Mouse (Mus musculus): ENCODE measurements around the gene Zfpm1.
"Not testable (repeated sequence)": the region's sequence is repeated elsewhere in the genome, so short reads cannot be mapped to it uniquely, and the experiment has no call there.

The Zfpm1 gene

DNA sequence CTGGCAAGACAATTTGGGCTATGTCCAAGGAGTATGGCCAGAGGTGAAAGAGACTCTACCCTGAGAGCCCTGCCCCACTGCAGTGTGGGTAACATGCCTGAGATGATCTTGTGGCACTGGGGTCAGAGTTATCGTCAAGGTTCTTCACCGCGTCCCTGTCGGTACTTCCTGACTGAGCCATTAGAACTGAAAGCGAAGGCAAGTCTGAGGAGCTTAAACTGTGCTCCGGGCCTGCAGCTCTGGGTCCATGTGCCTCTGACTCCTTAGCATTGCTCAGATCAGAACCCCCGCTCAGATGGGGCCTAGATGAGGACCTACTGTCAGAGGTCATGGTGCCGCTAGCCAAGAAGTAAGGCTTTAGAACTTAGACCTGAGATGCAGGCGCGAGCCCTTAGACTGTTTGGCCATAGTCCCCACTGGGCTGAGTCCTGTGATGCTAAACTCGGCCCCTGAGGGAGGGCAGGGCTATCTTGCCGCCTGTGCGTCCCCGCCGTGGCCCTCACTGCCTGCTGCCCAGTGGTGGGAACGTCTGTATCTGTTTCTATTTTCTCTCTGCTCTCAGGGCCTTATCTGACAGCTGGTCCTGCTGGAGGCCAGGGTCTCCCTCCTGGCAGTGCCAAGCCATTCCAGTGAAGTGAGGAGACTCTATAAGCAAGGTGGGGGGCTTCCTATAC, 17.8 kb downstream of the Zfpm1 start:
- DNase-seq (ENCODE audit: low spot score) = no peak

DNA sequence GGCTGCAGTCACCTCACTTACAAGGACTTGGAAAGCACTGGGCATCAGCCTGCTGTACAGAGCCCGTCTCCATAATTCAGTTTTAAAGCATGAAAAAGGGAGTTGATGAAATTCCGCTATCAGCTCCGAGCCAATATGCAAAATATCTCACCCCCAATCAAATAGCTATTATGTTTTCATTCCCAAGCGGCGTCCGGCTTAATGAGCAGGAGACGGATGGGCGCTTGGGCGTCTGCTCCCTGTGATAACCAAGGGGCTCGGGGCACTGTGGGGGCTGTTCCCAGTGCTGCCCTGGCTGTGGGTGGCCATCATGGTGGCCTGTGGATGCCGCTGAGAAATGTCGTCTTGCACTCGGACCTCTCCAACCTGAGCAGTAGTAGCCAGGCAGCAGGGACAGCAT, 19.1 kb downstream of the Zfpm1 start:
- no peak for DNase-seq (ENCODE audit: low spot score)

DNA sequence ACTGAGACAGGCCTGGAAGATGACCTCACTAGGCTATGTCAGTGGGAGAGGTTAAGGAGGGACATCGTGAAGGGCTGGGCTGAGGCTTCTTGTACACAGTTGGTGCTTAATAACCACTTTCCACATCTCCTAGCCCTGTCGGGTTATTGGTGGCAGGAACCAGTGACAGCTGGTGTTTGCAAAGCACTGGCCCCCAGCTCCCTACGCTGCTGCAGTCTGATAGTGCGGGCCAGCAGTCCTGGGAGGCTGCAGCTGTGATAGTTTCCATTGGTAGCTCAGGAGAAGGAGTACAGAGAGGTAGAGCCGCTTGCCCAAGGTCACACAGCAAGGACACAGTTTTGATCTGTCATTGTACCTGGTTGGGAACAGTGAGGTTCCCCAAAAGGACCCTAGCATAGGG, 19.9 kb downstream of the Zfpm1 start:
- no peak for DNase-seq (ENCODE audit: low spot score)

DNA sequence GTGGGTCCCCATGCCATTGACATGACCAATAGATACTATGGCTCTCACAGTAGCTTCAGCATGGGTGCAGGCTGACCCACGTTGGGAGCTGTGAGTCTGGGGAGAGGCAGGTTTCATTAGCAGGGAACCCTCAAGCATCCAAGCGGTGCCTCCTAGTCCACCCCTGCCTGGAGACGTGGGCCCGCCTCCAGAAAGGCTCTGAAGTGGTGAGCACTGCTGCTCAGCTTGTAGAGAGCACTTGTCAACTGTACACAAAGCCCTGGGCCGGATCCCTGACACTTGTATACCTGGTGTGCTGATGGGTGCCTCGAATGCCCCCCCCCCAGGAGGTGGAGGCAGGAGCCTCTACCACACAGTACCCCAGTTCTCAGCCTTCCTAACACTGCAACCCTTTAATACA, 21.5 kb downstream of the Zfpm1 start:
- DNase-seq (ENCODE audit: low spot score) = no peak

DNA sequence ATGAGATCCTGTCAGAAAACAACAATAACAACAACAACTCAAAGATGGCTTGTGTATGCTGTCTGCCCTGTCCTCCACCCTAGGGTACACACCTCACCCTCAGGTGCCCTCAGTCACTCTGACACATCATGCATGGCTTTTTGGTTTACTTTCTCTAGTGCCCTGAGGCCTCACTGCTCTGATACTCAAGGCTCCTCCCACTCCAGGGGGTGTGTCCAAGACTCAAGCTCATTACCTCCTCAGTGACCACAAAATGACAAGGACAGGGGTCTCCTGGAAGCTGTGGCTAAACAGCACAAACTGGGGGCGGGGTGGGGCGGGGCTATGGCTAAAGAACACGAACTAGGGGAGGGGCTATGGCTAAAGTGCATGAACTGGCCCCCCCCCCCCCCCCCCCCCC, 22.1 kb downstream of the Zfpm1 start:
- DNase-seq (ENCODE audit: low spot score) = no peak

DNA sequence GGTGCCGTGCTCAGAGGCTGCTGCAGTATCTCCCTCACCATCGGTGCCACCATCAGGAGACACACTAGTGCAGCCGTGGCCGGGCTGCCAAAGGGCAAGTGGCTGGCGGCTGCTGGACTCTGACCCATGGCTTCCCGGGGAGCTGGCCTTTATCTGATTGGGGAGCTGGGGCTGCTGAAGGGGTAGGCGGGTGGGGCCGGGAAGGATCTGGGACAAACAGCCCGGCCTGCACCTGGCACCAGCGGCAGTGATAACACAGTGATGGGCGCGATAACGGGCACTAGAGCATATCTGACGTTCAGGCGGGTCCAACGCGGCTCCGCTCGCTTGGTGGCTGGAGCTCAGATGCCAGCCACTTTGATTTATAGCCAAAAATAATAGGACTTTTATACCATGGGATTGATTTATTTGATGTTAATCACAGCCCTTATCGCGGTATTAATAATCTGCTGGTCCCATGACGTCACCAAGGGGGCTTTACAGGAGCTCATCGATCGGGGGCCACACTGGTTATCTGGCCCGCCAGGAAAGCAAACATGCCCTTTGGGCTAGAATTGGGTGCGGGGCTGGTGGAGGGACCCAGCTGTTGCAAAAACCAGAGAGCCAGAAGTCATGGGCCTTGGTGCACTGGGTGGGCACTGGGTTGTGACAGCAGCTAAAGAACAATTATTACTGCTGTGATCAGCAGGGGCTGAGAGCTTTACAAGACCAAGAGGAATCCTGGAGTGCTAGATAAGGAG, 24.9 kb downstream of the Zfpm1 start:
- no peak for DNase-seq (ENCODE audit: low spot score)

DNA sequence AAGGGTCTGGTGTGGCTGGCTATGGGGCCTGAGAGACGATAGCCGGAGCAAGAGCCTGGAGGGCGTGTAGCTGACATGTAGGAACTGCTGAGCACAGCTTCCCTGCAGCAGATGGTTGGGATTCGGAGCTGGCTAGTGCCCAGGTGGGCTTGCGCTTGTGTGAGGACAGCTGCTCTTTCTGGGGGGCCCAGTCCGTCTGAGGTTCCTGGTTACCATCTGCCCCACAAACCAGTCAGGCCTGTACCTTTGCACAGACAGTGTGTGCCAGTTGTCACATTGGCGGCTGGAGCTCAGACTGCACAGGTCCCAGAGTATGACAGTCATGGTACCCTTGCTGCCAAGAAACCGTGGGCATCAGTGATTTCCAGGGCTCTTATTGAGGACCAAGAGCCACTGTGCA, 25.9 kb downstream of the Zfpm1 start:
- DNase-seq (ENCODE audit: low spot score) = no peak

DNA sequence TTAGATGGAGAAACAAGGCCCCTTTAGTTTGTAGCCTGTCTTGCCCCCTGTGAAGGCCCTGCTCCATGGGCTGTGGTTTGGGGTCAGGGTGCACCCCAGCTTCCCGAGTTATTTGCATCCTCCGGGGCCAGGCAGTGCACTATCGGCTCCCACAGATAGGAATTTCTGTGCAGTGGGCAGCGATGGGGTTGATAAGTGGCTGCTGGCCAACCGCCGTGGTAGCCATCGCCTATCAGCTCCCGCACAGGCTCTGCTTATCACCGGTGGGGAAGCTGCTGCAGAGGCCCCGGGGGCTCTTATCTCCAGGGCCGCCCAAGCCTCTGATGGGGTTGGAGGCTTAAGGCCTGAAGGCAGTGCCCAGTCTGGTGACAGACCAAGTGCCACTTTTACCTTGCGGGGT, 27.3 kb downstream of the Zfpm1 start:
- DNase-seq (ENCODE audit: low spot score) = no peak

DNA sequence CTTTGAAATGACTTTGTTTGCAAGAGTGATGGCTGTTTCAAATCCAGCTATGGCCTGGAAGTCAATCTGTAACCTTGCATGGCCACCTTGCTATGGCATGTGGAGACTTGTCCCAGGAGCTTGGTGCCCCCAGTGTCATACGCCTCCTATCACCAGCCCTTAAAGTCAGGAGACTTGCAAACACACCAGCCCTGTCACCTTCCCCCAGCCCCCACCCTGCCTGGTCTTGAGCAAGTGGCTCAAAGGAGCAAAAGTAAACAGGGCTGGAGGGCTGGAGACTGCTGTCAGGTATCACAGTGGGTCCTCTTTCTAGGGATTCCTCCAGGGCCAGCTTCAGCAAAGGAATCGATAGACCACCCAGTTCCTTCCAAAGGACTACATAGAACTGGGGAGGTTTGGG, 29.2 kb downstream of the Zfpm1 start:
- no peak for DNase-seq (ENCODE audit: low spot score)

DNA sequence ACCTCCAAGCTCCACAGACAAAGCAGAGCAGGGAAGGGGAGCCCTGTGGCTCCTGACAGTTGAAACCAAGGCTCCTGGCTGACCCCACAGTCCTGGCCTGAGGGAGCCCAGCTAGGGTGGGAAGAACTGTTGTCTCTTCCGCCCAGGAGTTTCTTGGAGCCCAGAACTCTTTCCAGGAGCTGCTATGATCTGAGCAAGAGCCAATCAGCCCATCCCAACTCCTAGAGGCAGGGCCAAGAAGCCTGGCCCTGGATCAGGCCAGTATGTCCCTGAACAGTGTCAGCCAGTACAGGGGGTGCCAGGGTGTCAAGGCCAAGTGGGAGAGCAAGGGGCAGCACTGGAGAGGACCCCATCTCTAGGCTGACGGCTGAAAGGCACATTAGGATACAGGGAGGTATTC, 30.6 kb downstream of the Zfpm1 start:
- no peak for DNase-seq (ENCODE audit: low spot score)

DNA sequence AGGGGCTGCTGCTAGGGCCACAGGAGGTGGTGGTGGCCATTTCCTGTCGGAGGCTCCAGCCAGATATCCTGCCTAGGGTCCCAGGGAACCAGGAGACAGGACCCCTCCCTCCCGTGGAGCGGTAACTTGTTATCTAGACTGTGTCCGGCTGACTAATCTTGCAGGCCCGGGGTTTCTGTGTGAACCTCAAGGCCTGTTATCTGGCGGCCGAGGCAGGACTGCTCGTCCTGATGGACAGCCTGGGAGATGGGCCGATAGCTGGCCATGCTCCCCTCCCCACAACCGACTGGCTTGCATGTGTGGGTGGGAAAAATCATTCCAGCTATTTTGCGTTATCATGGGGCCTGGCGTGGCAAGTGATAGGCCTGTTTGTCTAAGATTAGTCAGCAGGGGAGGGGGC, 31.4 kb downstream of the Zfpm1 start:
- no peak for DNase-seq (ENCODE audit: low spot score)

DNA sequence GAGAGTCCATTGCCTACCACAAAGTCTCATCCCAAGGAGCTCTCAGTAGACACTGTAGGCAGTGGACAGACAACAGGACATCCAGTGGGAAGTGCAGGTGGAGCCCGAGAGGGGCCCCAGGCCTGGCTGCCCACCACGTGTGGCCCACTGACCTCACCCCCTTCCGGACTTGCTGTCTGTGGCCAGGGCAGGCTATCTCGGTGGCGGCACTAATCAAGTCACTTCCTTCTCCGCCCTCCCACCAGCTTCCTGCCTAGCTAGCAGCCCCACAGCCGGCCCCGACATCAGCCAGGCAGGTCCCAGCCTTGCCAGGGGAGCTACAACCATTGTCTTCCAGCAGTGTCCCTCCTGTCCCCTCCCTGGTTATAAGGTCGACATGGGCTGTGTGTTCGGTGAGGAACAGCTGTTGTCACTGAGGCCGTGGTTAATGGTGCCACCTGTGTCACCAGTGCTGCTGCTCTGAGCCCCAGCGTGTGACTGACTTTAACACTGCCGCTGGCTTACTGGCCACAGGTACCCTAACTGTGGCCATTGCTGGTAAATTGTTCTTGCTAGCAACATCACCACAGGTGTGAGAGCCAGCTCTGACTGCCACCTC, 33.1 kb downstream of the Zfpm1 start:
- no peak for DNase-seq (ENCODE audit: low spot score)

DNA sequence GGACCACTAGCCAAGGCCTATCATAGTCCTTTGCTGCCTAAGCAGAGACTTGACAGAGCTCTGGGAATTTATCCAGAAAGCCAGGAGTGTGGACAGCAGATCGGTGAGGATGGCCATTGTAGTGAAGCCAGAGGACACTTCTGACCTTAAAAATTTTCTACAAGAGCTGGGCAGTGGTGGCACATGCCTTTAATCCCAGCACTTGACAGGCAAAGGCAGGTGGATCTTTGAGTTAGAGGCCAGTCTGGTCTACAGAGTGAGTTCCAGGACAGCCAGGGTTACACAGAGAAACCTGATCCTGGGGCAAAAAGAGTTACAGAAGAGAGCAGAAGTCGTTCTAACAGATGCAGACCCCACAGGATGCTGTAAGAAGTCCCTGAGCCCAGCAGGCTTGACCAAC, 34.5 kb downstream of the Zfpm1 start:
- DNase-seq (ENCODE audit: low spot score) = no peak

DNA sequence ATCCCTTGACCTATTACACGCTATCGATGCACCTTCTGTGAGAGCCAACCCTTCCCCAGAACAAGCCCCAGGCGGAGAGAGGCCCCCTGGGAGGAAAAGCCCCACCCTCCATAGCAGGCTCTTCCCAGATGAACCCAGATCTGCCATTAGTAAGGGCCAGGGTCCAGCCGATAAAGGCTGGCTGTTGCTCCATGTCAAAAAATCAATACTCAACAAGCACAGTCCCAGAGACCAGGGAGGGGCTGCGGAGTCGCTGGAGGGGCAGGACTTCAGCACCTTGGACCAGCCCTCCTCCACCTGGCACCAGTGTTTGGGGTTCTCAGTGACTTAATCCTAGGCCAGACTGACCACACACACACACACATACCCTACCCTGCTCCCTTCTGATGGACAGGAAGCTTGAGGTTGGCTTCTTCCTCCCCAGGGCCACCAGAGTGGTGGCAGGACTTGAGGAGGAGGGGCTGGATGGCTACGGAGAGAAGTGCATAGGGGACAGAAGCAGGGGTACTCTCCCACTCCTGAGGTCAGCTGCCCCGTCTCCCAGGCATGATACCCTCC, 36.1 kb downstream of the Zfpm1 start:
- no peak for DNase-seq (ENCODE audit: low spot score)

DNA sequence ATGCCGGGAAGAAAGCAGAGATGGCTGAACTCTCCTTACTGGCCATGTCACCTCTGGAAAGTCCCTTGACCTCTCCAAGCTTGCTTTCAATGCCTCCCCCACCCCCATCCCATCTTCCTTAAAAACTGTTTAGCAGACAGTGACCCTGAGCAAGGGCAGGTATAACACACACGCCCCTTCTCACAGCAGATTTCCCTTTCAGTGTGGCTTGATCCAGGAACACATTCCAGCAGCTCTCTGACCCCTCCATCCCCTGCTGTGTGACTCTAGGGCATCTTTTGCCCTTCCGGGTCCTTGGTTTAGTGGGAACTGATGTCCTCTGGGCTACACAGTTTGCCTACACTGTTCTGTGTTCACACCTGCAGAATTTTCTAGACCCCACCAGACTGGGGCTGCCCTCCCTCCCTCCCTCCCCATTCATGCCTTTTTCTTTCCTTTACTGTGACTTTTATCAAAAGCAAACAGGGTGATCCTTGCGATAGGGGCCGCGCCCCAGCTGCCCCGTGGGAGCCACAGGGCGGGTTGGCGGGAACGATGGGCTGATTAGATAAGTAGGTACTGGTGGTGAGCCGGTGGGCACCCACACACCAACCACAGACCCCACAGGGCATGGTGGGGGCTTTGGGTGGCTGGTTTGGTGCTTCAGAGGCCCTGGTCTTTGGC, 37.2 kb downstream of the Zfpm1 start:
- DNase-seq (ENCODE audit: low spot score) = no peak

DNA sequence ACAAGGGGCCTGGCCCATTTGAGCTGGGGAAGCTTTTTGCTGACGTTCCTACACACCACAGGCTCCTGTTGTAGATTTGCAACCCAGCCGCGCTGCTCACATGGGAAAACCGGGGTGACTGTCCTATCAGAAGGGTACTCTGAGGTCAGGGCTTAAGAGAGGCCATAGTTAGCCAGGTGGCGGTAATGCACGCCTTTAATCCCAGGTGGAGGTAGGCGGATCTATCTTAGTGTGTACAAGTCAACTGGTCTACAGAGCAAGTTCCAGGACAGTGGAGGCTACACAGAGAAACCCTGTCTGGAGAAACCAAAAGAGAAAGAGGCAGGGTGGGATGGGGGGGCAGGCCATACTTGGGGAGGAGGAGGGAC, 37.8 kb downstream of the Zfpm1 start:
- no peak for DNase-seq (ENCODE audit: low spot score)

DNA sequence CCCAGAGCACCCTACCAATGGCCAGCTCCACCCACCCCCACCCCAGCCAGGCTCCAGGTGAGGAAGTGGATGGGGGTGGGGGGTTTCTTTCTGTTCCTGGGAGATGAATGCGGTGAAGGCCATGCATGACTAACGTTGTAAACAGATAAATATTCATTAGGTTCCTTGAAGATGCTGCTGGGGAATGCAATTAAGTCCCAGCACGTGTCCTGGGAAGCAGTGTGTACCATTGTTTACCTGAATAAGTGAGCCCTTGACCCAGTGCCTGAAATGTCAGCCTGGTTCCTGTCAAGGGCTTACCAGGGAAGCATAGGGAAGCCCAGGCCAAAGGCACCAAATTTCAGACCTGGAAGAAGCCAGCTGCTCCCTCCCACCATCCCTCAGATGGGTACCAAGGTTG, 38.6 kb downstream of the Zfpm1 start:
- DNase-seq (ENCODE audit: low spot score) = no peak

DNA sequence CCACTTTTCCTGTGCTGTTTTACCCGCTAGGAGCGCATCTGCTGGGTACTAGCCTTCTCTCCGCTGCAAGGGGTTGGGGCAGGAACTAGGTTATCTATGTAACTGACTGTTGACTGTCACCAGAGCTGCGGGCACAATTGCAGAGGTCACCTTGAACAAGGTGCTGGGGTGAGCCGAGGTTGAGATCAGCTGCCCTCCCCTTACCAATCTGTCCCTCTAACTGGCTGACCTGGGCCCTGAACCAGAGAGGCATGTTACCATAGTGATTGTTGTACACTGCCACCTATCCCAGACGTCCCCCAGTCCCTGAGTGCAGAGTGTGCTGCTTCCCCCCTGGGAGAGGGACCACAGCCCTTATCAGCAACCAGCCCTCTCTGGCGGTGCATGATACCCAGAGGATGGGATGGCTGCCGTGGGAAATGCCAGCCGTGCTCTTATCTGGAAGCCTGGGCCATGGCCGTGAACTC, 39.5 kb downstream of the Zfpm1 start:
- DNase-seq (ENCODE audit: low spot score) = no peak

DNA sequence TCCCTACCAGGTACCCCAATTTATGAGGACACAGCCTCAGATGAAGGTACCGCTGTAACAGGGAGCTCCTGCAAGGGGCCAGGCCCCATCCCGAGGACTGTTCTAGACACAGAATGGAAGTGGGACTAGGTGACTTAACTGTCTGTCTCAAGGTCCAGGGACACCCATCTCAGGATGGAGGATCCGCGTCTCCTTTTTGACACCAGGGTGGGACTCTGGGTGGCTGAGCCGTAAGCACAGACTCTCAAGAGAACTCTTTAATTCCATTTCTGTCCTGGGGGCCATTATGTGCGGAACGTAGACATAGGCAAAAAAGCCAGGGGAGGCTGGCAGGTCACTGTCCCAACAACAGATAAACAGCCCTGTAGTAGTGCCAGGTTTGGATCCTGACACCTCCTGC, 40.2 kb downstream of the Zfpm1 start:
- DNase-seq (ENCODE audit: low spot score) = no peak

DNA sequence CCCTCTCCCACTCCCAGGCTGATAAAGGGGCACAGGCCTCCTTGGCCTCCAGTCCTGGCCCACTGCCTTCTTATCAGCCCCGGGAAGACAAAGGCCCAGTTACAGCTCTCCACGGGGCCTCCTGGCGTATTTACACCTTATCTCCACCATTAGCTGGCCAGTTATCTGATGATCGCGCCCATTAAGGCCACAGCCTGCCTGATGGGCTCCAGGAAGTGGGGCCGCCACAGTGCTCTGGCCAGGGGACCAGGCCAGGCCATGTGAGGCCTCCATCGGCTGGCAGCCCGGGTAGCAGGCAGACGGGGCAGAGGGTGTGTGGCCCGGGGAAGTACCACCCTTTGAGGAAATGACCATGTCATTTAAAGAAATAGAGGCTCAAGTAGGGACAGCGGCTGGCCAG, 40.9 kb downstream of the Zfpm1 start:
- DNase-seq (ENCODE audit: low spot score) = no peak

DNA sequence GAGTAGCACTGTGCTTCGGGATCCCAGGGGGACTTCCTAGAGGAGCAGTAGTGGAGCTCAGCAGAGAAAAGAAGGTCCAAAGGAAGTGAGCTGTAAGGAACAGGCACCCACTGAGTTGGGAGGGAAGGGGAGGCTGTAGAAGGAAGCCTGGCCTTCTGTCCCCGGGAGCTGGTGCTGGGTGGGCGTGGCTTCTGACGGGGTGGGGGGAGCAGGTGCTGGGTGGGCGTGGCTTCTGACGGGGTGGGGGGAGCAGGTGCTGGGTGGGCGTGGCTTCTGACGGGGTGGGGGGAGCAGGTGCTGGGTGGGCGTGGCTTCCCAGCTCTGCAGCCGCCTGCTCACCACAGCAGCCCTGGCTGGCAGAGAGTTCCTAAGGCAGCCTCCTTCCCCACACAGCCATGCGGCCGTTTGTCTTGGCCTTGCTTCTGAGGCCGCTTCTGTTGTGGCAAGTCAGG, 42.0 kb downstream of the Zfpm1 start:
- not testable (repeated sequence) for DNase-seq (ENCODE audit: low spot score)

DNA sequence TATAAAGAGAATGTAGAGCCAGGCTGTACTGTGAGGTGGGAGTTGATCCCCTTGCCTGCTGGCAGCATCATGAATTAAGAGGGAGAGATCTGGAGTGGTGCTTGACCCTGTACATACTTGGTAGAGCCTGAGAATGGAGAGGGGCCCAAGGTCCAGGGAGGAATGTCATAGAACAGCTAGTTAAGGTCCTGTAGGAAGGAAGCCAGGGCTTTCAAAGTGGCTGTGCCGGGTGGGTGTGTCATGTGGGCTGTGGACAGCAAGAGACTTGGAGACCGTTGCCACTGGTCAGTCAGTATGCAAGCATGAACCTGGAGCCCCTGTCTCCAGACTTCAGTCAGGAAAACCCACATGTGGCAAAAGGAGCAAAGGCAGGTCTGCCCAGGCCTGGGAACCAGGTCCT, 43.3 kb downstream of the Zfpm1 start:
- no peak for DNase-seq (ENCODE audit: low spot score)

DNA sequence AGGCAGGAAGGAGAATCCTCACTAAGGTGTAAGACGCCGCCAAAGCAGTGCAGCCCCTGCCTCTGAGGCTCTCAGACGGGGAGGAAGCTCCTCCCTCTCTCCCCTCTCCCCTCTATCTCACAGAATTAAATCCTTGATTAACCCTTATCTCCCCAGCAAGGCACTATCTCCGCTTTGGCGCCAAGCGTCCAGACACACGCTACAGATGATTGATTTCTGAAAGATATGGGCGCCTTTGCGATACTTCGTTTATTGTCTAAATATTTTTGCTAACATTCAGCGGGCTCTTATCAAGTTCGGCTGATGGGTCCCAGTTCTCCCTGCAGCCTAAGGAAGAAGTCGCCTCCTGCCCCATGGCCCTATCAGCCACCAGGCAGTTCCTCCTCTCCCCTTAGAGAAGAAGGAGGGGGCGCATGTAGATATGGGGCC, 44.2 kb downstream of the Zfpm1 start:
- no peak for DNase-seq (ENCODE audit: low spot score)

Measured in ovary, postnatal 10 days (tissue).